In genomic region chr8:94358541-94358940, GRCm38 (mm10) we compare ENCODE assay signal across 9 mouse cellular contexts. TPM values are rescaled to one million over a fixed set of nuclear protein-coding genes. Genes with fewer than 3 reads are reported as not detected.
DNase-seq lines count a peak whose midpoint lies in the region; ATAC-seq and TF ChIP-seq lines count a peak whose summit lies in the region.
"Had no signal": no experiment of that assay in that cellular context is flagged by ENCODE, and none has a peak within 500 bp of the region (broad histone marks: within the 10 kb centered on the region; RNA-seq: fewer than 3 reads in every experiment).

No protein-coding gene starts in this region.

- H3K27me3 ChIP-seq in hindbrain, postnatal 0 days (ENCODE audit: insufficient read depth, low read length): no peaks in the 10 kb centered on the region
- H3K27me3 ChIP-seq in hindbrain, embryonic 12.5 days: no peaks in the 10 kb centered on the region
- H3K27me3 ChIP-seq: embryonic facial prominence, embryonic 13.5 days had no signal

- no peak overlapping the region for H3K4me2 ChIP-seq in hindbrain, postnatal 0 days (ENCODE audit: low read depth, low read length)
- no peak overlapping the region for H3K4me2 ChIP-seq in hindbrain, embryonic 12.5 days (replicated peaks)
- H3K4me2 ChIP-seq: embryonic facial prominence, embryonic 13.5 days had no signal

- peak; percentile 83 for DNase-seq in hindbrain, postnatal 0 days (ENCODE audit: low spot score)
- DNase-seq in adrenal gland, postnatal 4 days (ENCODE audit: low spot score in 2 of 2): peak; percentile 38 to 54
- peak; percentile 45 for DNase-seq in gastrocnemius, postnatal 10 days
- DNase-seq in layer of hippocampus, adult 2 months (ENCODE audit: low spot score in 2 of 2): peak; percentile 49 to 51
- peak; percentile 55 for DNase-seq in ovary, postnatal 10 days (ENCODE audit: low spot score)
- no peak for DNase-seq in spleen, postnatal 14 days (ENCODE audit: low spot score in 2 of 2)
- no peak for DNase-seq in embryo, embryonic 9.5 days (ENCODE audit: extremely low spot score)

- ATAC-seq in hindbrain, postnatal 0 days: peak; percentile 60; the same call in 1 of the 2 replicates
- no peak for ATAC-seq in hindbrain, embryonic 12.5 days (ENCODE audit: low FRiP score)

- no peak overlapping the region; the same call in 1 of the 2 replicates for H3K27ac ChIP-seq in hindbrain, postnatal 0 days
- H3K27ac ChIP-seq in hindbrain, embryonic 12.5 days: no peak overlapping the region
- no peak overlapping the region for H3K27ac ChIP-seq in layer of hippocampus, adult 2 months
- H3K27ac ChIP-seq: embryonic facial prominence, embryonic 13.5 days had no signal

- 0 out of 2 replicates have a peak, but pooled peaks cover 9% of the 10 kb centered on the region for H3K4me1 ChIP-seq in hindbrain, postnatal 0 days (ENCODE audit: insufficient read depth, low read length)
- no peaks in the 10 kb centered on the region for H3K4me1 ChIP-seq in hindbrain, embryonic 12.5 days

- H3K9ac ChIP-seq in hindbrain, postnatal 0 days (replicated peaks; ENCODE audit: low read length): no peak overlapping the region
- no peak overlapping the region for H3K9ac ChIP-seq in hindbrain, embryonic 12.5 days
- H3K9ac ChIP-seq: embryonic facial prominence, embryonic 13.5 days had no signal

- no peaks in the 10 kb centered on the region for H3K9me3 ChIP-seq in hindbrain, postnatal 0 days (ENCODE audit: low read length)
- no peaks in the 10 kb centered on the region for H3K9me3 ChIP-seq in hindbrain, embryonic 12.5 days (replicated peaks)
- H3K9me3 ChIP-seq: embryonic facial prominence, embryonic 13.5 days had no signal

- 41% methylated on average over 5 of the region's 5 CpGs for WGBS in hindbrain, postnatal 0 days
- WGBS in hindbrain, embryonic 12.5 days: 83% methylated on average over 5 of the region's 5 CpGs

- H3K36me3 ChIP-seq in hindbrain, postnatal 0 days (ENCODE audit: insufficient read depth, low read length): no peaks in the 10 kb centered on the region
- no peaks in the 10 kb centered on the region for H3K36me3 ChIP-seq in hindbrain, embryonic 12.5 days
- H3K36me3 ChIP-seq: embryonic facial prominence, embryonic 13.5 days had no signal

- no peak for TF ChIP-seq CTCF in hindbrain, postnatal 0 days (IDR thresholded peaks at IDR 0.05; ENCODE audit: low read depth)
- TF ChIP-seq CTCF in layer of hippocampus, adult 2 months (conservative IDR thresholded peaks at IDR 0.05): no peak

- no peak overlapping the region for H3K4me3 ChIP-seq in hindbrain, postnatal 0 days (ENCODE audit: low read length)
- H3K4me3 ChIP-seq in hindbrain, embryonic 12.5 days: no peak overlapping the region
- no peak overlapping the region for H3K4me3 ChIP-seq in layer of hippocampus, adult 2 months
- H3K4me3 ChIP-seq: embryonic facial prominence, embryonic 13.5 days had no signal

RNA-seq across cellular contexts. Expression of gene Herpud1, which starts 27.7 kb away (rescaled TPM):
- 87.1 and 87.9 TPM in 2 replicates for total RNA-seq in hindbrain, postnatal 0 days (2014; rRNA removed)
- 65.2 and 65.6 TPM in 2 replicates for polyA plus RNA-seq in hindbrain, postnatal 0 days (2015; fragmentation: Nextera tagmentation; extraction: Ambion mirVana)
- polyA plus RNA-seq in hindbrain, embryonic 12.5 days (2016; fragmentation: Nextera tagmentation; extraction: Ambion mirVana): 52.5 and 56.8 TPM in 2 replicates
- total RNA-seq in adrenal gland, postnatal 4 days (2021): 10 to 100 TPM; 65.5 to 75.2 TPM
- total RNA-seq in gastrocnemius, postnatal 10 days (2021): 10 to 100 TPM; 51.7 to 56.6 TPM
- total RNA-seq in layer of hippocampus, adult 2 months (2021): 10 to 100 TPM; 54.4 to 57.3 TPM

RNA-seq across cellular contexts. Expression of gene Slc12a3, which starts 29.5 kb away (rescaled TPM):
- 0.05 TPM in 1 of 2 replicates, not detected in the other for total RNA-seq in hindbrain, postnatal 0 days (2014; rRNA removed)
- polyA plus RNA-seq in hindbrain, postnatal 0 days (2015; fragmentation: Nextera tagmentation; extraction: Ambion mirVana): 0.06 and 0.21 TPM in 2 replicates
- not detected in 2 replicates for polyA plus RNA-seq in hindbrain, embryonic 12.5 days (2016; fragmentation: Nextera tagmentation; extraction: Ambion mirVana)
- total RNA-seq in adrenal gland, postnatal 4 days (2021): 10 to 100 TPM in 1 of 2 experiments, 1 to 10 TPM in 1; 1.0 to 29.0 TPM
- not detected for total RNA-seq in gastrocnemius, postnatal 10 days (2021)
- total RNA-seq in layer of hippocampus, adult 2 months (2021): 1 to 10 TPM in 1 of 2 experiments, under 1 TPM in 1; 0.54 to 1.0 TPM

Comparison
In these comparisons a context has a peak if more than half of its experiments do, and no peak if none do; other contexts are left out.
1. DNase-seq: peak in hindbrain, postnatal 0 days (single experiment), adrenal gland, postnatal 4 days (2 of 2), gastrocnemius, postnatal 10 days (single experiment), layer of hippocampus, adult 2 months (2 of 2) and ovary, postnatal 10 days (single experiment); none in spleen, postnatal 14 days (0 of 2) and embryo, embryonic 9.5 days (single experiment).